ENCODE assay signal across 8 mouse cellular contexts in genomic region chr5:123879928-123880327, GRCm38 (mm10). TPM values are rescaled to one million over a fixed set of nuclear protein-coding genes. Genes with fewer than 3 reads are reported as not detected.
DNase-seq lines count a peak whose midpoint lies in the region; ATAC-seq and TF ChIP-seq lines count a peak whose summit lies in the region.
"Had no signal": no experiment of that assay in that cellular context is flagged by ENCODE, and none has a peak within 500 bp of the region (broad histone marks: within the 10 kb centered on the region; RNA-seq: fewer than 3 reads in every experiment).

Hcar1 (minus strand) TSS chr5:123880020.

- no peak within 1 kb of the TSS for H3K9ac ChIP-seq in limb, embryonic 15.5 days

- peak within 1 kb of the TSS; percentile 34; the same call in 1 of the 2 replicates for H3K4me2 ChIP-seq in limb, embryonic 15.5 days

- ATAC-seq in limb, embryonic 15.5 days (ENCODE audit: insufficient number of reproducible peaks, low FRiP score, low TSS enrichment, low read depth) = peak; percentile 37; the same call in 1 of the 2 replicates
- no peak for ATAC-seq in erythroid progenitor cell, adult 5-6 weeks (replicated peaks; ENCODE audit: low FRiP score, poor library complexity, severe bottlenecking)
- no peak for ATAC-seq in activated CD4-positive, CD25-positive, alpha-beta regulatory T cell, adult 4 months

- H3K36me3 ChIP-seq in E14TG2a.4 (ENCODE audit: insufficient read depth, low read length) = no peaks in the 10 kb centered on the region
- no peaks in the 10 kb centered on the region for H3K36me3 ChIP-seq in limb, embryonic 15.5 days

- no peaks in the 10 kb centered on the region for H3K9me3 ChIP-seq in E14TG2a.4 (ENCODE audit: low read length)
- no peaks in the 10 kb centered on the region for H3K9me3 ChIP-seq in limb, embryonic 15.5 days

- H3K4me3 ChIP-seq in E14TG2a.4 (replicated peaks; ENCODE audit: low read length) = peak within 1 kb of the TSS; percentile 62
- H3K4me3 ChIP-seq in limb, embryonic 15.5 days = no peak within 1 kb of the TSS

- peaks cover 40% of the 10 kb centered on the region for H3K27me3 ChIP-seq in E14TG2a.4 (ENCODE audit: insufficient read depth, low read length)
- no peaks in the 10 kb centered on the region for H3K27me3 ChIP-seq in limb, embryonic 15.5 days

- DNase-seq in ZHBTc4 (ENCODE audit: low read depth, low spot score) = peak; percentile 18
- DNase-seq in heart, postnatal 4 days = peak; percentile 27
- DNase-seq in layer of hippocampus, postnatal 25 days (ENCODE audit: extremely low spot score in 1 of 2, low spot score in 1 of 2) = no peak
- DNase-seq: retina, postnatal 1 day had no signal

- TF ChIP-seq CTCF in E14TG2a.4 (conservative IDR thresholded peaks at IDR 0.05; ENCODE audit: low read length) = no peak

- H3K27ac ChIP-seq in limb, embryonic 15.5 days = peak within 1 kb of the TSS; percentile 22; the same call in 1 of the 2 replicates

- WGBS in limb, embryonic 15.5 days = 45% methylated on average over 12 of the region's 12 CpGs

- H3K4me1 ChIP-seq in E14TG2a.4 (replicated peaks; ENCODE audit: low read depth, low read length) = peaks cover 19% of the 10 kb centered on the region
- peaks cover 29% of the 10 kb centered on the region for H3K4me1 ChIP-seq in limb, embryonic 15.5 days

RNA-seq across cellular contexts. Expression of gene Hcar1, which starts in this region (rescaled TPM):
- under 1 TPM; 0.38 to 0.41 TPM for total RNA-seq in heart, postnatal 4 days (2021)
- 0.55 and 0.87 TPM in 2 replicates for polyA plus RNA-seq in limb, embryonic 15.5 days (2015; fragmentation: Nextera tagmentation; extraction: Ambion mirVana)
- not detected in 2 replicates for total RNA-seq in erythroid progenitor cell, adult 5-6 weeks (2015; ENCODE audit: low replicate concordance)
- total RNA-seq in erythroid progenitor cell, adult 5-6 weeks (2017; ENCODE audit: low replicate concordance) = not detected in 2 replicates
- not detected for polyA plus RNA-seq in activated CD4-positive, CD25-positive, alpha-beta regulatory T cell, adult 4 months (2017; shearing (Covaris generic))
- under 1 TPM; 0.61 to 0.74 TPM for total RNA-seq in layer of hippocampus, postnatal 25 days (2021)

Comparison
In these comparisons a context has a peak if more than half of its experiments do, and no peak if none do; other contexts are left out.
1. Peak in DNase-seq in heart, postnatal 4 days; RNA of the gene not detected or under 1 TPM.
2. Peak in ATAC-seq, H3K27ac ChIP-seq and H3K4me2 ChIP-seq in limb, embryonic 15.5 days; RNA of the gene not detected or under 1 TPM.